Mouse (Mus musculus) neural tube, embryonic 11.5 days (tissue): Measurements from ENCODE around the gene Slc22a20. TPM values are rescaled to one million over a fixed set of nuclear protein-coding genes. Genes with fewer than 3 reads are reported as not detected.

Source experiments
- ATAC-seq: fragments of 200-750 bp; cut with Nextera tagmentation; 2 replicates; pipeline ENCODE4 v1.8.0; 2017; ENCODE audit warnings: moderate number of reproducible peaks, mild to moderate bottlenecking, moderate TSS enrichment, moderate library complexity; ENCODE audit not compliant: insufficient read depth, low FRiP score, low TSS enrichment
- DNase-seq: peaks from one replicate; pipeline ENCODE4 v3.0.0-alpha.2; 2015; ENCODE audit warnings: low spot score
- H3K27ac ChIP-seq: fragments of 300-500 bp; sonication (generic); 2 replicates; pipeline ENCODE4 v1.5.1; 2014; ENCODE audit warnings: low read depth, mild to moderate bottlenecking, low read length
- H3K27me3 ChIP-seq: fragments of 300-500 bp; sonication (generic); 2 replicates; pipeline ENCODE4 v1.6.1; 2014; ENCODE audit warnings: mild to moderate bottlenecking, low read length, mixed read lengths; ENCODE audit not compliant: control insufficient read depth, insufficient read depth
- H3K36me3 ChIP-seq: fragments of 300-500 bp; sonication (generic); 2 replicates; pipeline ENCODE4 v1.6.1; 2014; ENCODE audit warnings: mild to moderate bottlenecking, low read length, moderate library complexity, mixed read lengths; ENCODE audit not compliant: control insufficient read depth, insufficient read depth
- H3K4me1 ChIP-seq: fragments of 300-500 bp; sonication (generic); 2 replicates; pipeline ENCODE4 v1.6.1; 2014; ENCODE audit warnings: low read length, mixed read lengths; ENCODE audit not compliant: control insufficient read depth, insufficient read depth
- H3K4me2 ChIP-seq: fragments of 300-500 bp; sonication (generic); 2 replicates; pipeline ENCODE4 v1.6.1; 2014; ENCODE audit warnings: low read depth, mild to moderate bottlenecking, moderate library complexity
- H3K4me3 ChIP-seq: fragments of 300-500 bp; sonication (generic); 2 replicates; pipeline ENCODE4 v1.5.1; 2014; ENCODE audit warnings: low read depth, low read length
- H3K9ac ChIP-seq: fragments of 300-500 bp; sonication (generic); 2 replicates; pipeline ENCODE4 v1.6.1; 2014; ENCODE audit warnings: mild to moderate bottlenecking, low read length
- H3K9me3 ChIP-seq: fragments of 300-500 bp; sonication (generic); 2 replicates; pipeline ENCODE4 v1.6.1; 2016; ENCODE audit warnings: low read length; ENCODE audit not compliant: control insufficient read depth
- WGBS: fragments of 180-500 bp; shearing (Covaris S2); extraction: QIAGEN DNeasy Blood & Tissue Kit; methylation state at CpG from one replicate; pipeline ENCODE4 v1.1.7; 2014; 5-methylcytosine and 5-hydroxymethylcytosine counted together
- polyA plus RNA-seq: library from polyadenylated mRNA; unstranded; fragments of >200 nt; fragmentation: Nextera tagmentation; extraction: Ambion mirVana; gene quantifications from 2 replicates; pipeline ENCODE4 v1.2.1, GENCODE M21; 2014

Slc22a20 gene
- polyA plus RNA-seq, 1 experiment from 2014 or later, result not detected

GRCm38 (mm10) chr19:5940173-5940572, 45.8 kb downstream of the Slc22a20 start:
- Histone ChIP-seq H3K4me1 (peaks cover 3% of the 10 kb centered on the region; the same call in 1 of the 2 replicates), H3K4me3 (no peak overlapping the region), H3K27me3 (no peaks in the 10 kb centered on the region), H3K4me2 (no peak overlapping the region), H3K36me3 (peaks cover 3% of the 10 kb centered on the region; the same call in 1 of the 2 replicates), H3K9me3 (no peaks in the 10 kb centered on the region), H3K9ac (no peak overlapping the region), H3K27ac (no peak overlapping the region)
- ATAC-seq, result no peak
- DNase-seq, result no peak
- WGBS, result 86% methylated on average over 4 of the region's 4 CpGs

GRCm38 (mm10) chr19:5939715-5940114, 46.2 kb downstream of the Slc22a20 start:
- Histone ChIP-seq H3K9me3 (no peaks in the 10 kb centered on the region), H3K36me3 (peaks cover 3% of the 10 kb centered on the region; the same call in 1 of the 2 replicates), H3K4me3 (no peak overlapping the region), H3K27ac (no peak overlapping the region), H3K27me3 (no peaks in the 10 kb centered on the region), H3K9ac (no peak overlapping the region), H3K4me2 (no peak overlapping the region), H3K4me1 (peaks cover 3% of the 10 kb centered on the region; the same call in 1 of the 2 replicates)
- ATAC-seq (no peak), DNase-seq (no peak)
- 88% methylated on average over 5 of the region's 5 CpGs for WGBS

- no peak for DNase-seq
- 97% methylated on average over 6 of the region's 6 CpGs for WGBS
- H3K4me2 ChIP-seq, result no peak overlapping the region
Measured at GRCm38 (mm10) chr19:5938516-5938915, 47.4 kb downstream of the Slc22a20 start.

GRCm38 (mm10) chr19:5937836-5938406, 48.0 kb downstream of the Slc22a20 start:
- Histone ChIP-seq H3K4me2 (no peak overlapping the region), H3K9me3 (no peaks in the 10 kb centered on the region), H3K27ac (no peak overlapping the region), H3K27me3 (no peaks in the 10 kb centered on the region), H3K4me1 (peaks cover 3% of the 10 kb centered on the region; the same call in 1 of the 2 replicates), H3K9ac (no peak overlapping the region), H3K4me3 (no peak overlapping the region), H3K36me3 (peaks cover 3% of the 10 kb centered on the region; the same call in 1 of the 2 replicates)
- no peak for DNase-seq
- 43% methylated on average over 14 of the region's 14 CpGs for WGBS
- ATAC-seq, result no peak

More at GRCm38 (mm10) chr19:5938516-5938915, 47.4 kb downstream of the Slc22a20 start:
- Histone ChIP-seq H3K27ac (no peak overlapping the region), H3K36me3 (peaks cover 3% of the 10 kb centered on the region; the same call in 1 of the 2 replicates), H3K9me3 (no peaks in the 10 kb centered on the region), H3K27me3 (no peaks in the 10 kb centered on the region), H3K9ac (no peak overlapping the region), H3K4me1 (peaks cover 3% of the 10 kb centered on the region; the same call in 1 of the 2 replicates), H3K4me3 (no peak overlapping the region)
- ATAC-seq, result no peak

- ATAC-seq, result no peak
- Histone ChIP-seq H3K4me2 (no peak overlapping the region), H3K27ac (no peak overlapping the region), H3K4me3 (no peak overlapping the region), H3K4me1 (peaks cover 3% of the 10 kb centered on the region; the same call in 1 of the 2 replicates), H3K27me3 (no peaks in the 10 kb centered on the region), H3K9ac (no peak overlapping the region), H3K9me3 (no peaks in the 10 kb centered on the region), H3K36me3 (peaks cover 3% of the 10 kb centered on the region; the same call in 1 of the 2 replicates)
- 76% methylated on average over 21 of the region's 21 CpGs for WGBS
- no peak for DNase-seq
Measured at GRCm38 (mm10) chr19:5937095-5937835, 48.7 kb downstream of the Slc22a20 start.

- no peak for ATAC-seq
- H3K27ac ChIP-seq, result no peak overlapping the region
- WGBS, result 74% methylated on average over 5 of the region's 5 CpGs
- peaks cover 3% of the 10 kb centered on the region; the same call in 1 of the 2 replicates for H3K36me3 ChIP-seq
- H3K27me3 ChIP-seq, result no peaks in the 10 kb centered on the region
- DNase-seq, result no peak
- H3K4me1 ChIP-seq, result peaks cover 3% of the 10 kb centered on the region; the same call in 1 of the 2 replicates
- H3K9me3 ChIP-seq, result no peaks in the 10 kb centered on the region
- no peak overlapping the region for H3K9ac ChIP-seq
- H3K4me3 ChIP-seq, result no peak overlapping the region
- no peak overlapping the region for H3K4me2 ChIP-seq
Measured at GRCm38 (mm10) chr19:5935691-5936090, 50.3 kb downstream of the Slc22a20 start.

- H3K4me2 ChIP-seq, result no peak overlapping the region
- WGBS, result 64% methylated on average over 3 of the region's 3 CpGs
- no peak for ATAC-seq
- no peaks in the 10 kb centered on the region for H3K9me3 ChIP-seq
- peaks cover 3% of the 10 kb centered on the region; the same call in 1 of the 2 replicates for H3K4me1 ChIP-seq
- peaks cover 3% of the 10 kb centered on the region; the same call in 1 of the 2 replicates for H3K36me3 ChIP-seq
- H3K27ac ChIP-seq, result no peak overlapping the region
- DNase-seq, result no peak
- H3K27me3 ChIP-seq, result no peaks in the 10 kb centered on the region
- no peak overlapping the region for H3K4me3 ChIP-seq
- no peak overlapping the region for H3K9ac ChIP-seq
Measured at GRCm38 (mm10) chr19:5935266-5935665, 50.7 kb downstream of the Slc22a20 start.

- no peaks in the 10 kb centered on the region for H3K9me3 ChIP-seq
- ATAC-seq, result no peak
- no peak overlapping the region for H3K27ac ChIP-seq
- WGBS, result 77% methylated on average over 14 of the region's 14 CpGs
- no peak for DNase-seq
- H3K4me2 ChIP-seq, result no peak overlapping the region
- H3K4me3 ChIP-seq, result no peak overlapping the region
- H3K9ac ChIP-seq, result no peak overlapping the region
- H3K27me3 ChIP-seq, result peaks cover 3% of the 10 kb centered on the region
- no peaks in the 10 kb centered on the region for H3K36me3 ChIP-seq
- H3K4me1 ChIP-seq, result no peaks in the 10 kb centered on the region
Measured at GRCm38 (mm10) chr19:5929634-5930596, 56.0 kb downstream of the Slc22a20 start.
